Mouse (Mus musculus): ENCODE measurements around the gene Apol6.

- TF ChIP-seq CTCF (IDR thresholded peaks at IDR 0.05; ENCODE audit: low read depth, low read length) (no peak), EP300 (IDR thresholded peaks at IDR 0.05; ENCODE audit: insufficient read depth, low read depth, low read length) (no peak)
These were observed 20.8 kb downstream of the Apol6 start for GRCm38 (mm10) chr15:77065259-77065852.
